Mouse (Mus musculus) liver, postnatal 0 days (tissue): Measurements from ENCODE around the gene Gm2016. TPM values are rescaled to one million over a fixed set of nuclear protein-coding genes. Genes with fewer than 3 reads are reported as not detected.
"Not testable (repeated sequence)": the region's sequence is repeated elsewhere in the genome, so short reads cannot be mapped to it uniquely, and the experiment has no call there.

ENCODE experiments used
- ATAC-seq: fragments of 200-750 bp; cut with Nextera tagmentation; 2 replicates; pipeline ENCODE4 v1.8.0; 2017; ENCODE audit warnings: mild to moderate bottlenecking, moderate library complexity
- DNase-seq: peaks from one replicate; pipeline ENCODE4 v3.0.0-alpha.2; 2016
- H3K27ac ChIP-seq: fragments of 300-500 bp; sonication (generic); 2 replicates; pipeline ENCODE4 v1.5.1; 2014; ENCODE audit warnings: antibody characterized with exemption, moderate library complexity, mild to moderate bottlenecking, low read depth
- H3K27me3 ChIP-seq: fragments of 300-500 bp; sonication (generic); 2 replicates; pipeline ENCODE4 v1.6.1; 2014; ENCODE audit warnings: low read length, control low read depth, mixed read lengths; ENCODE audit not compliant: insufficient read depth
- H3K36me3 ChIP-seq: fragments of 300-500 bp; sonication (generic); replicated peaks from 2 replicates; pipeline ENCODE4 v1.6.1; 2014; ENCODE audit warnings: mild to moderate bottlenecking, control low read depth, low read length, moderate library complexity, mixed read lengths; ENCODE audit not compliant: insufficient read depth
- H3K4me1 ChIP-seq: fragments of 300-500 bp; sonication (generic); 2 replicates; pipeline ENCODE4 v1.6.1; 2014; ENCODE audit warnings: antibody characterized with exemption, mild to moderate bottlenecking, control low read depth; ENCODE audit not compliant: insufficient read depth
- H3K4me2 ChIP-seq: fragments of 300-500 bp; sonication (generic); 2 replicates; pipeline ENCODE4 v1.6.1; 2014; ENCODE audit warnings: low read depth, mild to moderate bottlenecking, low read length, moderate library complexity, mixed read lengths
- H3K4me3 ChIP-seq: fragments of 300-500 bp; sonication (generic); 2 replicates; pipeline ENCODE4 v1.5.1; 2014; ENCODE audit warnings: low read depth, low read length
- H3K9ac ChIP-seq: fragments of 300-500 bp; sonication (generic); replicated peaks from 2 replicates; pipeline ENCODE4 v1.6.1; 2014; ENCODE audit warnings: mild to moderate bottlenecking, moderate library complexity
- H3K9me3 ChIP-seq: fragments of 300-500 bp; sonication (generic); 2 replicates; pipeline ENCODE4 v1.6.1; 2016; ENCODE audit warnings: mild to moderate bottlenecking, control low read depth, low read length, mixed read lengths
- WGBS: fragments of 180-500 bp; shearing (Covaris S2); extraction: QIAGEN DNeasy Blood & Tissue Kit; methylation state at CpG from one replicate; pipeline ENCODE4 v1.1.7; 2014; ENCODE audit not compliant: insufficient replicate concordance; 5-methylcytosine and 5-hydroxymethylcytosine counted together
- polyA plus RNA-seq: library from polyadenylated mRNA; unstranded; fragments of >200 nt; fragmentation: Nextera tagmentation; extraction: Ambion mirVana; gene quantifications from 2 replicates; pipeline ENCODE4 v1.2.1, GENCODE M21; 2015

Gene Gm2016
- not detected in 2 replicates for polyA plus RNA-seq

GRCm38 (mm10) chr12:87873772-87874171, at the start of gene Gm2016:
Gene Gm2016 (plus strand): TSS chr12:87874072.
- WGBS = 72% methylated on average over 5 of the region's 5 CpGs
- not testable (repeated sequence) for DNase-seq

GRCm38 (mm10) chr12:87842239-87842638, 31.6 kb upstream of the Gm2016 start, which contains the start of gene Gm2001:
Gene Gm2001 (minus strand): TSS chr12:87842339.
- not testable (repeated sequence) for H3K9ac ChIP-seq, H3K4me1 ChIP-seq, H3K4me3 ChIP-seq, H3K27ac ChIP-seq, H3K27me3 ChIP-seq, H3K9me3 ChIP-seq, ATAC-seq, H3K4me2 ChIP-seq, DNase-seq, H3K36me3 ChIP-seq
- 65% methylated on average over 1 of the region's 2 CpGs for WGBS

More at GRCm38 (mm10) chr12:87873772-87874171, at the start of gene Gm2016:
- H3K36me3 ChIP-seq, H3K27ac ChIP-seq, H3K4me1 ChIP-seq, H3K9ac ChIP-seq, ATAC-seq, H3K9me3 ChIP-seq, H3K27me3 ChIP-seq, H3K4me2 ChIP-seq, H3K4me3 ChIP-seq: not testable (repeated sequence)

- not testable (repeated sequence) for H3K36me3 ChIP-seq, DNase-seq, H3K4me1 ChIP-seq, H3K4me2 ChIP-seq, H3K4me3 ChIP-seq, H3K27ac ChIP-seq, H3K9ac ChIP-seq, H3K27me3 ChIP-seq, H3K9me3 ChIP-seq
- WGBS = no CpG with 5 or more reads among the region's 2 CpGs
- peak; percentile 83 for ATAC-seq
Observed at GRCm38 (mm10) chr12:87850657-87851056, 23.2 kb upstream of the Gm2016 start.

DNA sequence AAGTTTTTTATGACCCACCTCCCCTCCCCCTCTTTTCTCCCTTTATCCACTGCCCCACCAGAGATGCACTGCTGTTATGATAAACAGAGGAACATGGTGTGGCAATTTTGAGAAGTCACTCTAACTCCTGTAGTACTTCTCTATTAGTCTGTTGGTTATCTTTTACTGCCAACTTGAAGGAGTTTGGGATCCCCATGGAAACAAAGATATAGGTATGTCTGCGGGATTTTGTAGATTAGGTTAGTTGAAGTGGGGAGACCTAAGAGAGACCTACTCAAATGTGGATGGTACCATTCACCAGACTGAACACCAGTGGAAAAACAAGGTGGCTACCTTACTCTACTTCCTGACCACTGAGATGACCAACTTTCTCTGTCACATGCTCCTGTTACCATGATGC, 17.8 kb upstream of the Gm2016 start:
- H3K27ac ChIP-seq, H3K9ac ChIP-seq, H3K36me3 ChIP-seq, DNase-seq, H3K4me2 ChIP-seq, H3K4me3 ChIP-seq, ATAC-seq, H3K9me3 ChIP-seq, H3K27me3 ChIP-seq, H3K4me1 ChIP-seq: not testable (repeated sequence)
- WGBS = 71% methylated on average over 1 of the region's 1 CpGs

DNA sequence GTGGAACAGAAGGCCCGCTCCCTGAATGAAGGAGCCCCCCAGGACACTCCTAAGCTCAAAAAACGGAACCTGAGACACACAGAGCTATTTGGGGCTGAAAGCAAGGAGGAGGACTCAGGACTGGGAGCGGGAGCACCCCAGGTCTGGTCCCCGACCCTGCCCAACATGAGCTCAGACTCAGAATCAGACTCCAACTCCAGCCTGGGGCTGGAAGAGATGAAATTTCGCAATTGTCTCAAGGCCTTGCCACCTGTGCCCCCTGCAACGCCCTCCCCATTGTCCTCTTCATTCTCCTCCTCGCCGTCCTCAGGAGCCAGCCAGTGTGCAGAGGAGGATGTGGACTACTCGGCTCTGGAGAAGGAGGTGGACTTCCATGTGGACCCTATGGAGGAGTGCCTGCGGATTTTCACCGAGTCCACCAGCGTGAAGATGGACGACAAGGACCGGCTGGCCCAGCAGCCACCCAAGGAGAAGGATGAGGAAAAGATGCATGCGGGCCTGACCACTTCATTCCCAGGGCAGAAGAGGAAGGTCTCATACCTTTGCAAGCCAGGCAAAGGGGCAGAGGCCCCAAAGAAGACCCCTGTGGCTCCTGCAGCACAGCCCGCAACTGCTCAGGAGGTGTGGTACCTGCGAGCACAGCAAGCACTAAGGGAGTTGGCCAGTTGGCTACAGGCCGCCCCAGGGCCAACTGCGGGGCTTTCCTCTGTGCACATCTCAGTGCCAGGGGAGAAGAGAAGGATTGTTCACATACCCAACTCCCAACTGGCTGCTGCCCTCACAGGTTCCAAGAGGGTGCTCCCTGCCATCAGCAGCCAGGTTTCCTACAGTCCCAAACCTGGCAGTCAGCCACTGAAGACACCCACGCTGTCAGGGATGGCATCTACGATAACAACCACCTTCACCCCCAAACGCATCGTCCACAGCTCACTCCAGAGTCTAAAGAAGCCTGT, 11.9 kb upstream of the Gm2016 start:
- not testable (repeated sequence) for H3K27me3 ChIP-seq, H3K9ac ChIP-seq, H3K27ac ChIP-seq, H3K4me1 ChIP-seq, ATAC-seq, H3K4me3 ChIP-seq, H3K9me3 ChIP-seq, H3K4me2 ChIP-seq, H3K36me3 ChIP-seq
- 76% methylated on average over 23 of the region's 23 CpGs for WGBS
- DNase-seq = peak; percentile 13

GRCm38 (mm10) chr12:87863638-87864037, 10.2 kb upstream of the Gm2016 start:
- not testable (repeated sequence) for H3K9ac ChIP-seq, H3K4me2 ChIP-seq, H3K27me3 ChIP-seq, ATAC-seq, H3K9me3 ChIP-seq, H3K4me3 ChIP-seq, H3K4me1 ChIP-seq, H3K36me3 ChIP-seq, H3K27ac ChIP-seq, DNase-seq
- WGBS = 84% methylated on average over 8 of the region's 11 CpGs

- WGBS = 74% methylated on average over 2 of the region's 2 CpGs
- H3K36me3 ChIP-seq, H3K4me3 ChIP-seq, H3K4me2 ChIP-seq, DNase-seq, H3K27ac ChIP-seq, H3K4me1 ChIP-seq, H3K9ac ChIP-seq, ATAC-seq, H3K9me3 ChIP-seq, H3K27me3 ChIP-seq: not testable (repeated sequence)
Observed at GRCm38 (mm10) chr12:87864048-87864447, 9.8 kb upstream of the Gm2016 start.

GRCm38 (mm10) chr12:87895070-87895469, 21.2 kb downstream of the Gm2016 start, which contains the start of gene Gm2022:
Gene Gm2022 (plus strand): TSS chr12:87895370.
- 86% methylated on average over 1 of the region's 1 CpGs for WGBS

GRCm38 (mm10) chr12:87919721-87920120, 45.8 kb downstream of the Gm2016 start, which contains the start of gene Gm2035:
Gene Gm2035 (minus strand): TSS chr12:87919857.
- not testable (repeated sequence) for H3K9ac ChIP-seq, H3K36me3 ChIP-seq, H3K27me3 ChIP-seq, H3K4me1 ChIP-seq, H3K9me3 ChIP-seq, H3K4me3 ChIP-seq, DNase-seq, H3K4me2 ChIP-seq, H3K27ac ChIP-seq, ATAC-seq
- WGBS = 70% methylated on average over 2 of the region's 2 CpGs

More at GRCm38 (mm10) chr12:87895070-87895469, 21.2 kb downstream of the Gm2016 start, which contains the start of gene Gm2022:
- H3K4me2 ChIP-seq, H3K4me1 ChIP-seq, ATAC-seq, H3K9ac ChIP-seq, H3K4me3 ChIP-seq, DNase-seq, H3K27me3 ChIP-seq, H3K9me3 ChIP-seq, H3K36me3 ChIP-seq, H3K27ac ChIP-seq: not testable (repeated sequence)
